Mouse (Mus musculus): ENCODE results near the gene Uhrf1. TPM values are rescaled to one million over a fixed set of nuclear protein-coding genes. Genes with fewer than 3 reads are reported as not detected.
A peak's percentile ranks its signal among the peaks of the same experiment; 100 is the strongest.

Uhrf1 gene
- total RNA-seq, 2 experiments from 2014 or later = 1.7 to 2.0 TPM

GRCm38 (mm10) chr17:56294241-56294640 is 8.9 kb upstream of the Uhrf1 start:
- no peak for DNase-seq (ENCODE audit: extremely low spot score in 1 of 2, low spot score in 1 of 2)

DNA sequence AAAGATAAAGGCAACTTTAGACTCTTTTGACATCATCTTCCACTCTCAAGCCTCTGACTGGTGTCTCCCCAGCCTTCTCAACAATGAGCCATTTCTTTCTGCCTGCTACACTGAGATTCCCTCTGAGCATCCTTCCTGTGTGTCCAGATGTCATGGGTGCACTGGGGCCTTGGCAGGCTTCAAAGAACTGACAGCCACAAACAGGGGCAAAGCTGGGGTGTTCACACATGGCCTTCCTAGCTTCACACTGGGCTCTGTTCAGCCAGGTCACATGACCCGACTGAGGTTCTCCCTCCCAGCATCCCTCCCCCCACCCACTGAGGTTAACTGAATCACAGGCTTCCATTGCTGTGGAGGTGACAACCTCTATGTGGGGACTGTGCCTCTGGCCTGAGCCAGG is 6.9 kb upstream of the Uhrf1 start:
- no peak for DNase-seq (ENCODE audit: extremely low spot score in 1 of 2, low spot score in 1 of 2)

GRCm38 (mm10) chr17:56298238-56298637 is 4.9 kb upstream of the Uhrf1 start:
- no peak for DNase-seq (ENCODE audit: extremely low spot score in 1 of 2, low spot score in 1 of 2)

- no peak for DNase-seq (ENCODE audit: extremely low spot score in 1 of 2, low spot score in 1 of 2)
Measured at GRCm38 (mm10) chr17:56300186-56300585, 2.9 kb upstream of the Uhrf1 start, which contains the start of gene Arrdc5. TSS of gene Arrdc5 (minus strand) at chr17:56300286.

GRCm38 (mm10) chr17:56302363-56302996 is 641 bp upstream of the Uhrf1 start:
- DNase-seq (ENCODE audit: extremely low spot score in 1 of 2, low spot score in 1 of 2) = no peak

DNA sequence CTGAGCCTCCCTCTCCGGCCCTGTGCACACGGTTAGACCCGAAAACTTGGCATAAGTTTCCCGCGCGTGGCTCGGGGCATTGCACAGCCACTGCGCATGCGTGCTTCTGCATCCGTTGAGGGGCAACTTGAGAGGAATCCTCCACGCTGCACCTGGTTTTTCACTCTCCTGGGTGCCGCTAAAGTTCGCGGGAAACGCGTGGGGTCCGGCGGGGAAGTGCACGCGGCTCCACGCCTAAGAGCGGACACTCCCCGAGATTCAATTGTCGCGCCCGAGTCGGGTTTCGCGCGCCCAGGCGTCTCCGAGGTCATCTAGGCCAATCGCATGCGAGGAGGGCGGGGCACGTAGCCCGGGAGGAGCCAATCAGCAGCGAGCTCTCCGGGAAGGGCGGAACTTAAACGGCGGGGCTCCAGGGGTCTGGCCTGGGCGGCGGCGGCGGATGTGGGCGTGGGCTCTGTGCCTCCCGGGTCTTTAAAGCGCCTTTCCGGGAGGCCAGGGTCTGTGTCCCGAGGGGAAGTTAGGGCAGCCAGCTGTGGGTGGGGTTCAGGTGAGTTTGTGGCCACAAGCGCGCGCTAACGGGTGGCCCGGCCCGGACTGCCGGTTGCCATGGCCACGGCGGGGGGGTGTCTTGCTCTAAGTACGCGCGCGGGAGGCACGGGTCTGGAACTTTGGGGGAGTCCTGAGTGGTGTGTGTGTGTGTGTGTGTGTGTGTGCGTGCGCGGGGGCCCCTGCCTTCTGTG is 896 bp downstream of the Uhrf1 start:
- peak; percentile 76 to 83 for DNase-seq (ENCODE audit: extremely low spot score in 1 of 2, low spot score in 1 of 2)

DNA sequence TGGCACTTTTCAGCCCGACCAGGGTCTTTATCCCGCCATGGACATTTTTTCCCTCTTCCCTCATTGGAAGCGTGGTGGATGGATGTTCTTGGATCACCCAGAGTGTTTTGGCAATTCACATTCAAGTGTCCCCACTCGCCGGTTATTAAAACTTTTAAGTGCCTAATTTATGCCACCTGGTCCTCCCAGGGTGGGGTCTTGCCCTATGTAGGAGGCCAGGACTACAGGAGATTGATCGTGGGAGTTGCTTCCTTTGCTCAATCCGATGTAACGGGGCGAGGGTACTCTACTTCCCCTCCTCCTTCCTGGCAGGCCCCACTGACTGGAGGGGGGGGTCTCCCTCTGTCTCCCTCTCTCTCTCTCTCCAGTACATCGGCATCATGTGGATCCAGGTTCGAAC is 1.6 kb downstream of the Uhrf1 start:
- no peak for DNase-seq (ENCODE audit: extremely low spot score in 1 of 2, low spot score in 1 of 2)

DNA sequence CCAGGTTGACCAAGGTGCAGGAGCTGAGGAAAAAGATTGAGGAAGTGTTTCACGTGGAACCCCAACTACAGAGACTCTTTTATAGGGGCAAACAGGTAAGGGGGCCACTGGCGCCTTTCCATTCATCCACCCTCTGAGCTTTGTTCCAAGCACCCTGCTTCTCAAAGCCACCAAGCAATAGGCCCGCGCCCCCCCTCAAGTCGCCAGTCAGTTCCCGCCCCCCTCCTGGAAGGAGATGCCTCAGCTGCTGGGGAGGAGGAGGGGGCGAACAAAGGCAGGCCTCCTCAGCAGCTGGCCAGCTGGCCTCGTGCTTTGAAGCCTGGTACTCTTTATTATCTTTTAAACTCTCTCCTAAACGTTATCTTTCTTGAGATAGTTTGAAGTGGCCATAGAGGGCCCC is 2.0 kb downstream of the Uhrf1 start:
- DNase-seq (ENCODE audit: extremely low spot score in 1 of 2, low spot score in 1 of 2) = no peak

DNA sequence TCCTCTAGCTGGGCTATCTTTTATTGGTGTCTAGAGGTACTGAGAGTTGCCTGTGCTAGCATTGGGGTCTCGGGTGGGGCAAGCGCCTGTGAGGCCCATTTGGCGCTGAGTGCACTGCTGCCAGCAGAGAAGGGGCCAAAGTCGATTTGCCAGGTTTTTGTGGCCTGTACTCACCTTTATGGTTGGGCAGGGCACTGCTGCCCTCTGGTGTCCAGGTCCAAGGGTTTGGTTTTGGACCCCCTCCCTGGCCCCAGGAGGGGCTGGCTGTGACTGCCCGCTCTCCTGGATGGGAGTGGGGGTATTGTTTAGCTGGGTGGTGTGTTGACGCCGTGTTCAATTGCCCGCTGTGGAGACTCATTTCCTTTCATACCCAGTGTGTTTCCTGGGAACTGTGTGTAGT is 2.7 kb downstream of the Uhrf1 start:
- no peak for DNase-seq (ENCODE audit: extremely low spot score in 1 of 2, low spot score in 1 of 2)

GRCm38 (mm10) chr17:56308088-56308487 is 5.0 kb downstream of the Uhrf1 start:
- no peak for DNase-seq (ENCODE audit: extremely low spot score in 1 of 2, low spot score in 1 of 2)

DNA sequence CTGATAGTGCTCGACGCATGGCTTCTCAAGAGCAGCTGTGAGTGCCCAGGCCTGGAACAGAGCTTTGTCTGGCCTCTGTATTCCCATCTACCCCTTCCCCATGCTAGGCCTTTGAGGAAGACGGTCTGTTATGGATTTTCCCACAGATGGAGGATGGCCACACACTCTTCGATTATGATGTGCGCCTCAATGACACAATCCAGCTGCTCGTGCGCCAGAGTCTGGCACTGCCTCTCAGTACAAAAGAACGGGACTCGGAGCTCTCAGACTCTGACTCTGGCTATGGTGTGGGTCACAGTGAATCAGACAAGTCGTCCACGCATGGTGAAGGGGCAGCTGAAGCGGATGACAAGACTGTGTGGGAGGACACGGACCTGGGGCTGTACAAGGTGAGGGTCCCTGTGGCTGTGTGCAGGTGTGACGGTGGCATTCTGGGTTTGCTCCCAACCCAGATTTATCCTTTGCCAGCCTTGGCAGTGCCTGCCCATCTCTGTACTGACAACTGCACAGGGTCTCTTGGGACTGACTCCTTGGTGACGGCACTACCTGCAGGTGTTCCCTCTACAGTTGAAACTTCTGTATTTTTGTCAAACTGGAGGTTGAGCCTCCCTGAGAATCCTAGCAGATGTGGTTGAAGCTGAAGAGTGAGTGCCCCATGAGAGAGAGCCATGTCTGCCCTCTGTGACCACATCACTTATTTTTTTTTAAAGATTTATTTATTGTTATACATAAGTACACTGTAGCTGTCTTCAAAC is 6.2 kb downstream of the Uhrf1 start:
- no peak for DNase-seq (ENCODE audit: extremely low spot score in 1 of 2, low spot score in 1 of 2)

- DNase-seq (ENCODE audit: extremely low spot score in 1 of 2, low spot score in 1 of 2) = no peak
Measured at GRCm38 (mm10) chr17:56324419-56324818, 21.3 kb downstream of the Uhrf1 start.

DNA sequence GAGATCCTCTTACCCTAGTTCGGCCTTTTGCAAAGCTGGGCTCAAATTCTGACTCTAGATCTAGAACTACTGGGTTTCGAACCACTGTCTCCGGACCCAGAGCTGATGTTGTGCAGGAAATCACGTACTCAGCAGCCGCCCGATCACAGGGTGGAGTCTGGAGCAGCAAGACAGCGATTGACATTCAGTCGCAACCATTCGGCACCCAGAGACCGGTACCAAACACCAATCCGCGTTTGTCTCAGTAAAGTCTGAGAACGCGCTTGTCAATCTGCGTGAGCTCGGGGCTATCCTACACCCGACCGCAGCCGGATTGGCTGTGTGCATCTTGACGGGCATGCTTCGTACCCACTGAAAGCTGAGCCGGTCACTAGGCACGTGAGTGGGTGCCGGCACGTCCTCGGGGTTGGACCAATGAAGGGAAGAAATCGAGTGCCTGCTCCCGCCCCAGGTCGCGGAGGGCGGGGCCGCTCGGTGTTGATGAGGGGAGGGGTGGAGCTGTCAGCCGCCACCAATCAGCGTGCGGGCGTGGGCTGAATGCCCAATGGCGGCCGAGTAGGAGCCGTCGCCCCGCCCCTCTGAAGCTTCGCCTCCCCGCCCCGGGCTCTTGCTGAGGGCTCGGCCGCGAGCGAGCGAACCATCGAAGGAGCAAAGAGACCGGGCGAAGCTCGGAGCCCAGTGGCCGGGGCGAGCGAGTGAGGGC is 22.5 kb downstream of the Uhrf1 start, which contains the start of gene Kdm4b:
Gene Kdm4b, plus strand, starts transcription at position 613 of the 703 bp plus-strand sequence.
- peak; percentile 92 to 93 for DNase-seq (ENCODE audit: extremely low spot score in 1 of 2, low spot score in 1 of 2)

- DNase-seq (ENCODE audit: extremely low spot score in 1 of 2, low spot score in 1 of 2) = no peak
Measured at GRCm38 (mm10) chr17:56326153-56327147, 23.3 kb downstream of the Uhrf1 start.

- DNase-seq (ENCODE audit: extremely low spot score in 1 of 2, low spot score in 1 of 2) = no peak
Measured at GRCm38 (mm10) chr17:56329267-56329666, 26.1 kb downstream of the Uhrf1 start.

DNA sequence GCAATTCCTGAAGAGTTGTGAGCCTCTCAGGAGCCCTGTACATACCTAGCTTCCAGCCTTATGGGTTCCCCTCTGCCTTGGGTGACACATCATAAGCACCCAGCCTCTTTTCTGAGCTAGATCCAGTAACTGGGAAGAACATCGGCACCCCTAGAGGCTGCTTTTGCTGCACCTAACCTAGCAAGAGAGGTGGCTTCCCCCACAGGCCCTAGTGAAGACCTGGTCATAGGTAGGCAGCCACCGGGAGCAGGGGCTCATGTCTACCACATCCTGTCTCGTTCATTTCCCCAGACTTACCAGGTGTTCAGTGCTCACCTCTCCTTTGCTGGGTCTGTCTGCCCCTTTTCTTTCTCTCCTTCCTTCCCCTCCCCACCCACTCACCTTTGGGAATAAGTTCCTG is 27.2 kb downstream of the Uhrf1 start:
- DNase-seq (ENCODE audit: extremely low spot score in 1 of 2, low spot score in 1 of 2) = no peak

DNA sequence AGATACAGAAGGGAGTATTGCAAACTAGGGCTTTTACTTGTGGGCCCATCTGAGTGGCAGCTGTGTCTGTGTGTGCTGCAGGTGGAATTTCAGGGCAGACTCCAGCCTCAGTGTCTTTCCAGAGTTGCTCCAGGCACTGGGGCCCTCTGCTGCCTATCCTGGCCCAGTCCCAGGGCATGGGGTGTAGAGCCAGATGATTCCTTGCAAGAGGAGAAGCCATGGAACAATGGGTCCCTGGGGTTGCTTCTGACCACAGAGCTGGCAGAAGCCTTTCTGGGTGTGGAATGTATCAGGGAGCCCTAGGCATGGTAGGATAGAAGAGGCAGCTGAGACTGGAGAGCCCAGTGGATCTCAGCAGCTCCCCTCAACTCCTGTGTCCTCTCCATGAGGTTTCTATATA is 28.1 kb downstream of the Uhrf1 start:
- no peak for DNase-seq (ENCODE audit: extremely low spot score in 1 of 2, low spot score in 1 of 2)

- DNase-seq (ENCODE audit: extremely low spot score in 1 of 2, low spot score in 1 of 2) = no peak
Measured at GRCm38 (mm10) chr17:56332987-56333386, 29.9 kb downstream of the Uhrf1 start.

GRCm38 (mm10) chr17:56337190-56337589 is 34.1 kb downstream of the Uhrf1 start:
- DNase-seq (ENCODE audit: extremely low spot score in 1 of 2, low spot score in 1 of 2) = peak in 1 of 2 experiments; percentile 49
